Mouse (Mus musculus) liver, embryonic 14.5 days (tissue): ENCODE data around the gene Ube2q2. TPM values are rescaled to one million over a fixed set of nuclear protein-coding genes. Genes with fewer than 3 reads are reported as not detected.

ENCODE experiments used
- ATAC-seq: fragments of 200-750 bp; cut with Nextera tagmentation; 2 replicates; pipeline ENCODE4 v1.8.0; 2017; ENCODE audit warnings: moderate number of reproducible peaks, mild to moderate bottlenecking, moderate library complexity; ENCODE audit not compliant: insufficient read depth
- DNase-seq, 3 experiments: peaks; one replicate each; pipeline ENCODE4 v3.0.0-alpha.2; 2012 to 2013; ENCODE audit warnings: low read depth in 3 of 3, low spot score in 3 of 3
- H3K27ac ChIP-seq: fragments of 300-500 bp; sonication (generic); 2 replicates; pipeline ENCODE4 v1.5.1; 2014; ENCODE audit warnings: moderate library complexity, mild to moderate bottlenecking, control low read depth, inconsistent platforms
- H3K27me3 ChIP-seq: fragments of 300-500 bp; sonication (generic); 2 replicates; pipeline ENCODE4 v1.6.1; 2014; ENCODE audit warnings: mild to moderate bottlenecking, low read length, moderate library complexity; ENCODE audit not compliant: control insufficient read depth, insufficient read depth
- H3K36me3 ChIP-seq: fragments of 300-500 bp; sonication (generic); replicated peaks from 2 replicates; pipeline ENCODE4 v1.6.1; 2014; ENCODE audit warnings: low read depth; ENCODE audit not compliant: control insufficient read depth, insufficient read depth
- H3K4me1 ChIP-seq, 2 experiments: fragments of 200-500 bp in 1 of 2; fragments of 300-500 bp in 1 of 2; sonication (generic) in 1 of 2; replicated peaks; 2 replicates each; pipeline ENCODE4 v1.6.1; 2012 to 2014; ENCODE audit warnings: antibody characterized with exemption in 1 of 2, inconsistent platforms in 1 of 2, low read length in 1 of 2; ENCODE audit not compliant: control insufficient read depth in 2 of 2, insufficient read depth in 2 of 2
- H3K4me2 ChIP-seq: fragments of 300-500 bp; sonication (generic); 2 replicates; pipeline ENCODE4 v1.6.1; 2014; ENCODE audit warnings: low read depth, mild to moderate bottlenecking, control low read depth, moderate library complexity
- H3K4me3 ChIP-seq, 2 experiments: fragments of 200-500 bp in 1 of 2; fragments of 300-500 bp in 1 of 2; sonication (generic) in 1 of 2; 2 replicates each; pipeline ENCODE4 v1.5.1; 2012 to 2014; ENCODE audit warnings: low read depth in 2 of 2, low read length in 2 of 2, mild to moderate bottlenecking in 2 of 2, control low read depth in 1 of 2, inconsistent platforms in 1 of 2, moderate library complexity in 1 of 2; ENCODE audit not compliant: insufficient read depth in 1 of 2
- H3K9ac ChIP-seq: fragments of 300-500 bp; sonication (generic); replicated peaks from 2 replicates; pipeline ENCODE4 v1.6.1; 2014; ENCODE audit warnings: mild to moderate bottlenecking, control low read depth, moderate library complexity
- H3K9me3 ChIP-seq: fragments of 300-500 bp; sonication (generic); 2 replicates; pipeline ENCODE4 v1.6.1; 2016; ENCODE audit warnings: low read length, mixed read lengths; ENCODE audit not compliant: control insufficient read depth
- CTCF ChIP-seq: IDR thresholded peaks from 2 replicates; pipeline ENCODE4 v1.5.1; 2016; ENCODE audit warnings: antibody characterized with exemption, low read depth, control low read depth
- EP300 ChIP-seq: IDR thresholded peaks from 2 replicates; pipeline ENCODE4 v1.6.1; 2016; ENCODE audit warnings: antibody characterized with exemption, low read depth
- WGBS: fragments of 180-500 bp; shearing (Covaris S2); extraction: QIAGEN DNeasy Blood & Tissue Kit; methylation state at CpG from one replicate; pipeline ENCODE4 v1.1.7; 2014; ENCODE audit not compliant: insufficient replicate concordance; 5-methylcytosine and 5-hydroxymethylcytosine counted together
- polyA plus RNA-seq, 2 experiments: library from polyadenylated mRNA; depleted of rRNA in 1 of 2; stranded (reverse) in 1 of 2; unstranded in 1 of 2; fragments of >200 nt; fragmentation: Nextera tagmentation in 1 of 2; extraction: Ambion mirVana in 1 of 2; gene quantifications; 2 replicates each; pipeline versions ENCODE4 v1.2.1 to v1.2.3; 2012 to 2014

The Ube2q2 gene
- polyA plus RNA-seq, 2 experiments: 5.3 to 11.3 TPM

GRCm38 (mm10) chr9:55226251-55226650 is 77.6 kb downstream of the Ube2q2 start:
- ATAC-seq (no peak), DNase-seq (no peak)
- Histone ChIP-seq H3K36me3 (peaks cover 13% of the 10 kb centered on the region), H3K9ac (no peak overlapping the region), H3K4me2 (no peak overlapping the region), H3K27ac (no peak overlapping the region), H3K4me1 (no peaks in the 10 kb centered on the region), H3K27me3 (no peaks in the 10 kb centered on the region), H3K9me3 (no peaks in the 10 kb centered on the region), H3K4me3 (no peak overlapping the region)
- 71% methylated on average over 3 of the region's 3 CpGs for WGBS
- TF ChIP-seq EP300: no peak
- TF ChIP-seq CTCF: no peak

GRCm38 (mm10) chr9:55228149-55228548 is 79.5 kb downstream of the Ube2q2 start:
- H3K4me1 ChIP-seq: peaks cover 0 to 2% of the 10 kb centered on the region in 2 experiments; a peak in 1 of 4 replicates
- no peaks in the 10 kb centered on the region for H3K9me3 ChIP-seq
- DNase-seq (no peak), ATAC-seq (no peak)
- no peaks in the 10 kb centered on the region for H3K27me3 ChIP-seq
- H3K4me2 ChIP-seq: no peak overlapping the region
- peaks cover 7% of the 10 kb centered on the region for H3K36me3 ChIP-seq
- 76% methylated on average over 4 of the region's 4 CpGs for WGBS
- no peak overlapping the region for H3K4me3 ChIP-seq
- H3K27ac ChIP-seq: no peak overlapping the region
- no peak overlapping the region for H3K9ac ChIP-seq
- TF ChIP-seq CTCF (no peak), EP300 (no peak)

- 38% methylated on average over 10 of the region's 10 CpGs for WGBS
- no peak for ATAC-seq
Observed at GRCm38 (mm10) chr9:55229010-55229409, 80.4 kb downstream of the Ube2q2 start.

GRCm38 (mm10) chr9:55231544-55231943 is 82.9 kb downstream of the Ube2q2 start:
- WGBS: 56% methylated on average over 6 of the region's 6 CpGs
- Histone ChIP-seq H3K4me2 (no peak overlapping the region), H3K36me3 (no peaks in the 10 kb centered on the region), H3K27ac (no peak overlapping the region), H3K4me3 (no peak overlapping the region), H3K4me1 (peaks cover 0 to 2% of the 10 kb centered on the region in 2 experiments; a peak in 1 of 4 replicates), H3K9me3 (no peaks in the 10 kb centered on the region), H3K27me3 (no peaks in the 10 kb centered on the region), H3K9ac (no peak overlapping the region)
- TF ChIP-seq CTCF: no peak
- TF ChIP-seq EP300: no peak
- no peak for DNase-seq
- ATAC-seq: no peak

More at GRCm38 (mm10) chr9:55229010-55229409, 80.4 kb downstream of the Ube2q2 start:
- Histone ChIP-seq H3K9ac (no peak overlapping the region), H3K4me2 (no peak overlapping the region), H3K27ac (no peak overlapping the region), H3K4me3 (no peak overlapping the region), H3K9me3 (no peaks in the 10 kb centered on the region), H3K36me3 (no peaks in the 10 kb centered on the region; the same call in 1 of the 2 replicates), H3K27me3 (no peaks in the 10 kb centered on the region), H3K4me1 (peaks cover 0 to 2% of the 10 kb centered on the region in 2 experiments; a peak in 1 of 4 replicates)
- TF ChIP-seq EP300 (no peak), CTCF (peak; percentile 16; the same call in 1 of the 2 replicates)
- no peak for DNase-seq

GRCm38 (mm10) chr9:55232110-55232509 is 83.5 kb downstream of the Ube2q2 start:
- Histone ChIP-seq H3K36me3 (no peaks in the 10 kb centered on the region), H3K4me1 (peaks cover 0 to 2% of the 10 kb centered on the region in 2 experiments; a peak in 1 of 4 replicates), H3K4me2 (no peak overlapping the region), H3K9me3 (no peaks in the 10 kb centered on the region), H3K27me3 (no peaks in the 10 kb centered on the region), H3K9ac (no peak overlapping the region), H3K27ac (no peak overlapping the region), H3K4me3 (no peak overlapping the region)
- DNase-seq: no peak
- ATAC-seq: no peak
- 65% methylated on average over 5 of the region's 5 CpGs for WGBS
- TF ChIP-seq CTCF (no peak), EP300 (no peak)
